Mouse (Mus musculus) heart, adult 8-10 months (tissue): ENCODE data around the gene Slc25a33. TPM values are rescaled to one million over a fixed set of nuclear protein-coding genes. Genes with fewer than 3 reads are reported as not detected.
"Not testable (repeated sequence)": the region's sequence is repeated elsewhere in the genome, so short reads cannot be mapped to it uniquely, and the experiment has no call there.

Experiments
- DNase-seq: peaks from one replicate; pipeline ENCODE4 v3.0.0; 2022; ENCODE audit warnings: low spot score
- total RNA-seq, 4 experiments: library from RNA; stranded (reverse); gene quantifications; 2 replicates each; pipeline ENCODE4 v1.2.4; 2022

The Slc25a33 gene
- total RNA-seq, 4 experiments from 2014 or later, result 19.9 to 28.9 (median 23.1) TPM

- DNase-seq, result no peak
These were observed 14.6 kb downstream of the Slc25a33 start for GRCm38 (mm10) chr4:149759517-149759916.

DNA sequence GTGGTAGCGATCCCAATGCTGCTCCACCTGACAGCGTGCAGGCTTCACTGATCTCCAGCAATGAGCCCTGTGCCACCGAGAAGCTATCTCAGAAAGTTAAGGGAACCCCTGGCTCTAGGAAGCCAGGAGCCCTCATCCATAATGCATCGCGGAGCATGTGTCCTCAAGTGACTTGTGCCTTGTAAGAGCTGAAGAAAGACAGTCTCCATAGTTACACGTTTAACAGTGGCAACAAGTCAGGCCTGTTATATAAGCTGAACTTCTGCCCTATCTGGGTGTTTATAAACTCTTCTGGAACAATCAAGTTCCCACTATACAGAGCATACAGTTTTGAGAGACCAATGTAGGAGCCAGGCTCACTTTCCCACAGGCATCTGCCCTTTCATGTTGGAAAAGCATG is 15.7 kb downstream of the Slc25a33 start:
- DNase-seq, result no peak

GRCm38 (mm10) chr4:149756546-149756945 is 17.5 kb downstream of the Slc25a33 start:
- not testable (repeated sequence) for DNase-seq

GRCm38 (mm10) chr4:149752836-149753235 is 21.2 kb downstream of the Slc25a33 start:
- no peak for DNase-seq

- no peak for DNase-seq
These were observed 21.8 kb downstream of the Slc25a33 start for GRCm38 (mm10) chr4:149752124-149752799.

DNA sequence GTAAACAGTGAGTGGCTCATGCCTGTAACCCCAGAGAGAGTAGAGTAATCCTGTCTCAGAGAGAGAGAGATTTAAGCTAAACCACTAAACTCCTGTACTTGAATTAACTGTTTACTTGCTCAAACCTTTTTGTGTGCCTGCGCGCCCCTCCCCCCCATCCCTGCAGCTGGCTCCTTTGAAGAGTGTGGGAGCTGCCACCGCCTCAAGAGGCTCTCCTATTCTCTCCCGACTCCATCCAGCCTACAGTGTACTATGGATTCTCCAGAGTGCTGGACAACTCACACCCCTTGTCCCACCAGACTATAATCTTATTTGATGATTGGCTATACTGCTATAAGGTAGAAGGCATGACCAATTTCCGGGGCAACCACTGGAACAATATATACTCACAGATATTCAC is 23.4 kb downstream of the Slc25a33 start:
- DNase-seq, result no peak

GRCm38 (mm10) chr4:149749663-149750015 is 24.4 kb downstream of the Slc25a33 start:
- not testable (repeated sequence) for DNase-seq

DNA sequence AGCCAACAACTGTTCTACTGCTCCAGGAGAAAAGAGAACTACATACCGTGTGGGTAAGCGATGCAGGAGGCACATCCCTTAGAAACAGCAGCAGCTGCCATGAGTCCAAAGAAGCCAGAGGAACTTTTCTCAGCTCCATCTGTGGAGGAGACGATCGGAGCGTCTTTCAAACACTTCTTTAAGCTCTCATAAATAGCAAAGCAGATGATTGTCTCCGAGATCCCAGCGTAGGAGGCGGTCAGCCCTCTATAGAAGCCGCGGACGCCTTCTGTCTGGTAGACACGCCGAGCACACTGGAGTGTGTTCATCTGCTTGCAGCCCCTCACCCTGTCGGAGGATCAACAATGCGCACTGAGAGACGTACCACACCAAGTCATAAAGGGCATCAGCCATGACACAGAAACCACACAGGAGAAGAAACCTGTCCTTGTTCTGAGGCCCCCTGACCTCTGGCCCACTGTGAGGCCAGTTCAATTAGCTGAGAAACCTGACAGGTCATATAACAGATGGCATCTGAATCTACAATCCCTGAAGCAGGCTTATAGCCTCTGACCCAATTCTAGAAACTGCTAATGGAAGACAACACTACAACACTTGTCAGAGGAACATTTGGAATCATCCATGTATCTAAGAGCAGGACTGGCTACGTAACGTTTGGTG is 24.9 kb downstream of the Slc25a33 start:
- no peak for DNase-seq

GRCm38 (mm10) chr4:149744119-149744518 is 30.0 kb downstream of the Slc25a33 start:
- DNase-seq, result no peak

GRCm38 (mm10) chr4:149742011-149742530 is 32.0 kb downstream of the Slc25a33 start:
- no peak for DNase-seq

DNA sequence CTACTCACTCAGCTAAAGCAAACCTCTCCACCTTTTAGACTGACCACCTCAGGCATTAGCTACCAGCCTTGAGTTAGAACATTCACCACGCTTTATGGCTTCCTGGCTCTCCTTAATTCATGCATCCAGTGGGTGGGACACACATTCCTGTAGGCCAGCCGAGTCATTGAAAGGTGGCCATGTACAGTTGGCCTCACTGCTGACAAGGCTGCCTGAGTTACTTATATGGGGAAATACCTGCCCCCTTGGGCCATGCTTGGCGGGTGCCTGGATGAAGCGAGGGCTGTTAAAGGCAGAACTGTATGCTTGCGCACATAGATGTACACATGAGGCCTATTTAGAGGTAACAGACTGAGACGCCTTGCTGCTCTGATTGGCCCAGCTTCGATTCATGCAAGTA is 33.8 kb downstream of the Slc25a33 start:
- DNase-seq, result no peak

- DNase-seq, result no peak
These were observed 34.6 kb downstream of the Slc25a33 start for GRCm38 (mm10) chr4:149739478-149739877.

DNA sequence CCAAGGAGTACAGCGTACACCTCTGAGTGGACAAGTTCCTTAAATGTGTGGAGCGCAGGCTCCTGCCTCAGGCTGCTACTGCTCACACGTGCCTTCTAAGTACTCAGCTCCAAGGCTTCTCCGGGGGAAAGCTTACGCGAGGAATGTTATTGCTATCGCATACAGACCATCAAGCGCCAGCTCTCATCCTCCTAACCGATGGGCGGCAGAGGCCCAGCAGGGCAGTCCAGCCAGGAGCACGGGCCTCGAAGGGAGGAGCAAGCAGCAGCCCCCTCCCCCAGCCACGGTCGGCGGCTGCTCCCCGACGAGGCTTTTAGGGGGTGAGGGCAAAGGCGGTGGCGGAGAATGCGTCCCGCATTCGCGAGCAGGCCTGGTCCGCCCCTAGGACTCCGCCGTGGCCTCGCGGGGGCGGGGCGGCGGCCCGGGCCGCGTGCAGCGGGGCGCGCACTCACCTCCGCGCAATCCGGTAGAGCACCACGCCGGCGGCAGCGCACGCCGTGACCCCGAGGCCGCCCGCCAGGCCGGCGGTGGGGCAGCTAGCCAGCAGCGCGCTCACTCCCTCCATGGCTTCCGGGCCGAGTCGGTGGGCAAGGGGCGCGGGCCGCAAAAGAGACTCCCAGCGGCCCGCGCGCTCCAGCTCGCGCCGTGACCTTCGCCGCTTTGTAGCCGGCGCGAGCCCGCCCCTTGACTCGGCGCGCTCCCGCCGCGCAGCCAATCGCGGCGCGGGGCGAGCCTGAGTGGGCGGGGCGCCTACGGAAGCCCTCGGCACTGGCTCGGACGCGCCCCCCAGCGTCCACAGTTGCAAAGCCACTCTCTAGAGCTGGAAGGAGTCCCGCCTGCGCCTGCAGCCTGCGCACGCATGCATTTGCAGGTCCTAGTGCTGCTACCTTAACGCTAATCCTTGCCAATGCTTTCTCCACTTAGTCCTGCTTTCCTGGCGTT is 36.4 kb downstream of the Slc25a33 start, which contains the start of gene Tmem201:
Tmem201 (minus strand) TSS at position 662 of the 942 bp plus-strand sequence.
- peak; percentile 91 for DNase-seq

DNA sequence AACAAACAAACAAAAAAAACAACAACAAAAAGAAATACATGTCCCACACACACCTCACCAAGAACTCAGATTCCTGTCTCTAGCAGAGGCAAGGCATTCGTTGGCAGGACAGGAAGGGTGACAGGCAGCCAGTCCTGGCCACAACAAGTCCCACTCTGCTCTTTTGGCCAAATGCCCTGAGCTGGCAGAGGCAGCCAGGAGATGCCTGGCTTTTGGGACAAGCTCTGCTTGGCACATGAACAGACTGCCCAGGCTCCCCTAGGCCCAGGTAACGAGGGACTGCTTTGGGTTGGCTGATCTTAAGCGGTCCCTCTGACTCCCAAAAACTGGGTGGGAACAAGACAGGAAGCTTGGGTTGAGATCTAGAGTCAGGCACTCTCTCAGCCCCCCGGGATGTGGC is 37.5 kb downstream of the Slc25a33 start:
- DNase-seq, result peak; percentile 76

GRCm38 (mm10) chr4:149735624-149736250 is 38.3 kb downstream of the Slc25a33 start:
- DNase-seq, result no peak

DNA sequence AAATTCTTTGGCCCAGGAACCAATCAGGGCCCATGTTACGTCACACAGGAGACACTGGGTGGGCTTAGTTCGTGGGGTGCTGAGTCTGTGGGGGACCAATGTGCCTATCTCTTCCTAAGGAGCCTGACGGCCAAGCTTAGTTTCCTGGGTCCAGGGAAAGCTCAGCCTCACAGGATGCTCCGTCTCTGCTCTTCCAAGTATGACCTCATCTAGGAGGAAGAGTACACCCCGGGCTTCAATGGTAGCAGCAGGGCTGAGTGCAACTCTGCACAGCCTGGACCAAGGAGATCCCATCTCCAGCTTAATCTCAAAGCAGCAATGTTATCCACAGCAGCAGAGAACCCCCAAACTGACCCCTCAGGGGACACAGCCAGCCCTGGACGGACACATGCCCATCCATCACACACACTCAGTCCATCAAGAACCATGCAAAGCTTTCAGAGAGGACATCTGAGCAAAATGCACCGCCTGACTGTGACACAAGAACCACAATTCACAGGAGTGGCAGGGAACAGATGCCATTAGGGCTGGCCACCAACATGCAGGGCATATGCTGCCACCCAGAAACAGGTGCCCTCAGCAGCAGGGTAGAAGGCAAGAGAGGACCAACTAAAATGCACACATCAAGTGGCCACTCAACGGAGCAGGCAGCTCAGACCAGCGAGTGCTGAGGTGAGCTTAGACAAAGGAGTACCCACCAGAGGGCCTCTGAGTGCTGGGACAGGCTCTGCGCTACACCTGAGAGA is 39.2 kb downstream of the Slc25a33 start:
- no peak for DNase-seq

- DNase-seq, result no peak
These were observed 39.8 kb downstream of the Slc25a33 start for GRCm38 (mm10) chr4:149734246-149734645.

DNA sequence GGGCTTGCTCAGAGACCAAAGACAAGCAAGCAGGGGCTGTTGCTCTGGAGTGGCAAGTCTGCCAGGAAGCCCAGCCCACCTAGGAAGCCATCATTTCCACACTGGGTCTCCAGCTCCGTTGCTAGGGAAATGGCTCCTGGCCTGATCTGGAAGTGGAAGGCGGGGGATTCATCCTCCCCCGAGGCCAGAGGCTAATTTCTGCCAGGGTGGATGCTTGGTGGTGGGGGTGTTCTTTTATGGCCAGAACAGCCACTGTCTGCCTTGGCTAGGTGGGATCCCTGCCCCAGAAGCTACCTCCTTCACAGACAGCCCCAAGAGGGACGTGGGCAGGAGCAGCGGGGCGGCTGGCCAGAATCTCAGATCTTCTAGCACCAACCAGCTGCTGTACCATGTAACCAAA is 40.3 kb downstream of the Slc25a33 start:
- peak; percentile 68 for DNase-seq

DNA sequence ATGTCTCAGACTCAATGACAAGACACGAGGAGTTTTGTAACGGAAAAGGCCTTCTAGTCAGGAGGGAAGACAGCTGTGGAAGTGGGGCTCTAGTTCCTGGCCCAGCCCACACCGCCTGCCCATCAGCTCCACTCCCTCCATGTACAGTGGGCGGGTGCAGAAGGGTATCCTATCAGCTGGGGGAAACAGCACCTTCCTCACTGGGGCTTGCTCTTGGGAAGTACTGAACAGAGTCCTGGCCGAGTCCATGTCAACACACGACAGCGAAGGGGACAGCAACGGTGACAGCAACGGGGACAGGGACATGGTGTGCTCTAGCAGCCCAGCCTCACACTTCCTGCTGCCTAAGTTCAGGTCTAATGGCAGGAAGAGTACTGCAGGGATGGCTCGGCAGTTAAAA is 41.3 kb downstream of the Slc25a33 start:
- DNase-seq, result peak; percentile 48

- no peak for DNase-seq
These were observed 41.8 kb downstream of the Slc25a33 start for GRCm38 (mm10) chr4:149732313-149732712.

DNA sequence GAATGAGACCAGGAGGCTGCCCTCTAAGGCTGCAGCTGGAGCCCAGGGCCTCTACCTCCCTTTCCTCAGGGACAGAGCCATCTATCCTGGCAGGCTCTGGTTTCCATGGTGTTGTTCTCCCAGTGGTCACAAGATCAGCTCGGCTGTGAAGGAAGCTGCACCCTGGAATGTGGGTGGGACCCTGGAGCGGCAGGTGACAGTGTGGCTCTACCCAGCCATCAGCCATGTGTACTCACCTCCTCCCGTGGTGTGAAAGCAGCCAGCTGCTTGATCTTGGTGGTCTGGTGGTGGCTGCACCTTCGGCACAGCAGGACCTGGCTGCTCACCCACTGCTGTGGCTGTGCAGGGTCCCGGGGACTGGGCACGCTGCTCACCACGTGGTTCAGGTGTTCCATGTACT is 43.2 kb downstream of the Slc25a33 start:
- DNase-seq, result no peak
